In the genomic region with DNA sequence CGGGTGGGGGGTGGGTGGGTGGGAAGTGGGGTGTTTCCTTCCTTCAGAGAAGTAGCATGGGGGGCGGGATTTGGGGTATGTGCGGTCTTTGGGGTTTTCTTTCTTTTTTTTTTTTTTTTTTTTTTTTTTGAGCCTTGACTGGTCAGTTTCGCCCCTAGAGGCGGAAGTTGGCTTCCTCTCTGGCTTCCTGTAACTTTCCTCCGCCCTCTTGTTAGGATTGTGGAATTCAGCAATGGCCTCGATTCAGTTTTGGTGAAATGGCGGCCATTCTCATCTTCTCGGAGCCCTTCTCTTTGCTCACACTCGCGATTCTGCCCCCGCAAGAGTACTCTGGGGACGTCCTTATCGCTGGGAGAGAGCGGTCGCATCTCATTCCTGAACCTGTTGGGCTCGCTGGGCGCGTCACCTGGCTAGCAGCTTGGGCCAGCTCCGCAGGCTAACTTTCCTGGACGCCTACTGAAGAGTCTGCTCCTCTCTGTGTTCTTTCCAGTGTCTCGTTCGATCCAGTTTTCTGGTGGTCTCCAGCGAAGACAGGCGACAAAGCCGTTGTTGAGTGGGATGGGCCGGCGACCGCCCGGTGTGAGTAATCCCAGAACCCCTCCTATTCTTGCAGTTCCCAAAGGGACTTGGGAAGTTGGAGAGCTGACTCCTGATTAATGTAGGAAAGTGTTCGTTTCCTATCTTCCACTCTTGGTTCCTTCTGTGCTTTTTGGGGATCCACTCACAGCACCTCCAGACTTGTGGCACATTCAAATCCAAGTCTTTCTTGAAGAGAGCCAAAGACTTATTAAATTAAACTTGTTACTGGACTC, we compare ENCODE assay signal across 8 mouse cellular contexts. TPM values are rescaled to one million over a fixed set of nuclear protein-coding genes. Genes with fewer than 3 reads are reported as not detected.
A peak's percentile ranks its signal among the peaks of the same experiment; 100 is the strongest.
DNase-seq lines count a peak whose midpoint lies in the region; ATAC-seq and TF ChIP-seq lines count a peak whose summit lies in the region.

No protein-coding gene starts in this region.

- no peaks in the 10 kb centered on the region for H3K36me3 ChIP-seq in forebrain, postnatal 0 days (ENCODE audit: insufficient read depth)
- H3K36me3 ChIP-seq in hindbrain, embryonic 11.5 days (ENCODE audit: control insufficient read depth, insufficient read depth, low read length): no peaks in the 10 kb centered on the region
- H3K36me3 ChIP-seq in macrophage (ENCODE audit: inconsistent target): no peaks in the 10 kb centered on the region

- H3K4me2 ChIP-seq in forebrain, postnatal 0 days (ENCODE audit: low read depth): peak overlapping the region; percentile 84
- peak overlapping the region; percentile 49 for H3K4me2 ChIP-seq in hindbrain, embryonic 11.5 days (replicated peaks; ENCODE audit: low read depth, low read length)

- 5% methylated on average over 31 of the region's 31 CpGs for WGBS in forebrain, postnatal 0 days
- 5% methylated on average over 31 of the region's 31 CpGs for WGBS in hindbrain, embryonic 11.5 days
- 2% methylated on average over 29 of the region's 31 CpGs for WGBS in macrophage (ENCODE audit: missing documents)

- H3K27ac ChIP-seq in forebrain, postnatal 0 days (ENCODE audit: low read depth, low read length): peak overlapping the region; percentile 82
- peak overlapping the region; percentile 31 for H3K27ac ChIP-seq in hindbrain, embryonic 11.5 days (ENCODE audit: low read depth, low read length)
- H3K27ac ChIP-seq in macrophage: peak overlapping the region; percentile 98

- intact Hi-C loops in left cerebral cortex, postnatal 10 days (cut with DNase I): no loop called here

- H3K79me2 ChIP-seq in macrophage (ENCODE audit: inconsistent target): peaks cover 52% of the 10 kb centered on the region

- no peaks in the 10 kb centered on the region for H3K9me3 ChIP-seq in forebrain, postnatal 0 days (ENCODE audit: low read length)
- H3K9me3 ChIP-seq in hindbrain, embryonic 11.5 days (ENCODE audit: control insufficient read depth, low read length): no peaks in the 10 kb centered on the region

- peak; percentile 85 for DNase-seq in R1 (ENCODE audit: low read depth, low spot score)
- DNase-seq in cerebellum, adult 8-10 months: peak; percentile 55
- DNase-seq in forebrain, postnatal 0 days: peak; percentile 54
- DNase-seq in hindbrain, embryonic 11.5 days (ENCODE audit: low spot score): peak; percentile 71
- DNase-seq in left cerebral cortex, postnatal 10 days (ENCODE audit: extremely low spot score in 1 of 2, low spot score in 2 of 2): peak; percentile 44 to 78
- peak; percentile 86 for DNase-seq in retina, postnatal 1 day
- DNase-seq in urinary bladder, postnatal 25 days (ENCODE audit: low spot score): peak; percentile 47

- H3K9ac ChIP-seq in forebrain, postnatal 0 days: peak overlapping the region; percentile 60
- peak overlapping the region; percentile 62 for H3K9ac ChIP-seq in hindbrain, embryonic 11.5 days (ENCODE audit: low read depth, low read length)

- peak; percentile 18; the same call in 1 of the 2 replicates for ATAC-seq in forebrain, postnatal 0 days
- peak; percentile 10; the same call in 1 of the 2 replicates for ATAC-seq in hindbrain, embryonic 11.5 days (ENCODE audit: low FRiP score)

- peak overlapping the region; percentile 59 for H3K4me3 ChIP-seq in forebrain, postnatal 0 days (ENCODE audit: low read depth, low read length)
- H3K4me3 ChIP-seq in hindbrain, embryonic 11.5 days (ENCODE audit: low read depth, low read length): peak overlapping the region; percentile 59
- H3K4me3 ChIP-seq in macrophage (ENCODE audit: inconsistent target): peak overlapping the region; percentile 63

- H3K27me3 ChIP-seq in forebrain, postnatal 0 days (ENCODE audit: insufficient read depth, low read length): no peaks in the 10 kb centered on the region
- no peaks in the 10 kb centered on the region for H3K27me3 ChIP-seq in hindbrain, embryonic 11.5 days (ENCODE audit: control insufficient read depth, insufficient read depth, low read length)

- TF ChIP-seq CTCF in forebrain, postnatal 0 days (IDR thresholded peaks at IDR 0.05; ENCODE audit: low read depth): peak; percentile 23; the same call in 1 of the 2 replicates

- peaks cover 5% of the 10 kb centered on the region; the same call in 1 of the 2 replicates for H3K4me1 ChIP-seq in forebrain, postnatal 0 days (ENCODE audit: insufficient read depth)
- no peaks in the 10 kb centered on the region for H3K4me1 ChIP-seq in hindbrain, embryonic 11.5 days (replicated peaks; ENCODE audit: control insufficient read depth, insufficient read depth, low read length)

RNA-seq across cellular contexts. Expression of gene Cflar, which starts 2.0 kb away (rescaled TPM):
- total RNA-seq in forebrain, postnatal 0 days (2014; rRNA removed): 24.5 and 35.4 TPM in 2 replicates
- polyA plus RNA-seq in forebrain, postnatal 0 days (2015; fragmentation: Nextera tagmentation; extraction: Ambion mirVana): 20.2 and 21.2 TPM in 2 replicates
- polyA plus RNA-seq in hindbrain, embryonic 11.5 days (2014; fragmentation: Nextera tagmentation; extraction: Ambion mirVana): 23.5 and 27.7 TPM in 2 replicates
- 10 to 100 TPM; 24.8 to 28.1 TPM for total RNA-seq in left cerebral cortex, postnatal 10 days (2021)
- 1,000 to 10,000 TPM in 14 of 26 experiments, 100 to 1,000 TPM in 12; 263 to 1,825 (median 1,068) TPM for total RNA-seq in macrophage (2018; cell fraction: chromatin; rRNA removed)
- total RNA-seq in macrophage (2018; cell fraction: cytosol; rRNA removed): 100 to 1,000 TPM in 22 of 26 experiments, 10 to 100 TPM in 4; 87.0 to 559 (median 288) TPM
- 1,000 to 10,000 TPM in 17 of 26 experiments, 100 to 1,000 TPM in 9; 365 to 1,587 (median 1,196) TPM for total RNA-seq in macrophage (2018; cell fraction: nucleus; rRNA removed)
- 53.3 to 68.2 TPM (median 67.9 TPM) in 3 replicates for polyA plus RNA-seq in macrophage (2018)

RNA-seq across cellular contexts. Expression of gene Als2cr12, which starts 17.5 kb away (rescaled TPM):
- total RNA-seq in forebrain, postnatal 0 days (2014; rRNA removed): 0.15 TPM in 1 of 2 replicates, not detected in the other
- 0.12 TPM in 1 of 2 replicates, not detected in the other for polyA plus RNA-seq in forebrain, postnatal 0 days (2015; fragmentation: Nextera tagmentation; extraction: Ambion mirVana)
- 0.10 TPM in 1 of 2 replicates, not detected in the other for polyA plus RNA-seq in hindbrain, embryonic 11.5 days (2014; fragmentation: Nextera tagmentation; extraction: Ambion mirVana)
- not detected for total RNA-seq in left cerebral cortex, postnatal 10 days (2021)
- total RNA-seq in macrophage (2018; cell fraction: chromatin; rRNA removed): not detected
- total RNA-seq in macrophage (2018; cell fraction: cytosol; rRNA removed): not detected
- not detected for total RNA-seq in macrophage (2018; cell fraction: nucleus; rRNA removed)
- not detected in 3 replicates for polyA plus RNA-seq in macrophage (2018)

Comparison
In these comparisons a context has a peak if more than half of its experiments do, and no peak if none do; other contexts are left out.
1. Peak in every context shown above with its lines: DNase-seq, ATAC-seq, H3K4me3 ChIP-seq and H3K27ac ChIP-seq.
2. H3K27ac ChIP-seq: peak in every context shown above with its lines; median percentile 98 in macrophage; 82 in forebrain, postnatal 0 days; 31 in hindbrain, embryonic 11.5 days.